In genomic region chr4:120012891-120013290, GRCm38 (mm10) we compare ENCODE assay signal across 15 mouse cellular contexts. TPM values are rescaled to one million over a fixed set of nuclear protein-coding genes. Genes with fewer than 3 reads are reported as not detected.
"Had no signal": no experiment of that assay in that cellular context is flagged by ENCODE, and none has a peak within 500 bp of the region (broad histone marks: within the 10 kb centered on the region; RNA-seq: fewer than 3 reads in every experiment).

No protein-coding gene starts in this region.

- DNase-seq: lung, adult 18-20 months; lung, embryonic 14.5 days; lung, postnatal 10 days; lung, postnatal 4 days; midbrain, embryonic 14.5 days; retina, postnatal 1 day; right cerebral cortex, adult 18-20 months; right cerebral cortex, postnatal 25 days; right cerebral cortex, postnatal 4 days; spleen, adult 18-20 months; thymus, adult 18-20 months; thymus, postnatal 14 days; thymus, postnatal 4 days had no signal

RNA-seq across cellular contexts. Expression of gene AL607142.1, which starts 51.9 kb away (rescaled TPM):
- total RNA-seq: megakaryocyte, adult 5-6 weeks; megakaryocyte-erythroid progenitor cell, adult 5-6 weeks had no signal
